Mouse (Mus musculus) megakaryocyte, embryonic 14.5 days (primary cell): ENCODE results near the gene Cnpy2.

Experiments used
- FLI1 ChIP-seq: IDR thresholded peaks from 2 replicates; pipeline ENCODE4 v1.6.1; 2012; ENCODE audit warnings: low read length, inconsistent platforms, mixed read lengths
- GATA1 ChIP-seq: IDR thresholded peaks from 3 replicates; pipeline ENCODE4 v1.6.1; 2012; ENCODE audit warnings: mixed read lengths, low read length, inconsistent platforms, borderline replicate concordance

DNA sequence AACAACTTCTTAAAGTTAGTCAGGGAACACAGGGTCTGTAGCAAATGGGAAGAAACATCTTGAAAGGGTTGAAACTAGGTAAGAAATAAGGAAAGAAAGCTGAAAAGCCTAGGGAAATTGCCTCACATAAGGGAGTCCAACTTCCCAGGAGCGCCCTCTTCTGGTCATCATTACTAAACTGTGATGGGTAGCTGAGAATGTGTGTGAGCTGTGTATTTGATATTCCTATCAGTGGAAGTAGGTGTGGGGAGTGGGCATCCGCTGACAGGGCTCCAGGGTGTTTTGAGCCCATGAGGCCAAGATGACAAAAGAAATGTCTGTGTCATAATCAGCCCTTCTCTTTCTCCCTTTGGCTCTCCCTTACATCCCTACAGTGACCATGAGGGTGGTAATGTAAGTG is 36.5 kb downstream of the Cnpy2 start:
- TF ChIP-seq GATA1, result no peak
- no peak for TF ChIP-seq FLI1
